Mouse (Mus musculus): ENCODE measurements around the gene Lag3. TPM values are rescaled to one million over a fixed set of nuclear protein-coding genes. Genes with fewer than 3 reads are reported as not detected.
"Not testable (repeated sequence)": the region's sequence is repeated elsewhere in the genome, so short reads cannot be mapped to it uniquely, and the experiment has no call there.

The Lag3 gene
- polyA plus RNA-seq, 1 experiment from 2014 or later: 1.2 TPM

DNA sequence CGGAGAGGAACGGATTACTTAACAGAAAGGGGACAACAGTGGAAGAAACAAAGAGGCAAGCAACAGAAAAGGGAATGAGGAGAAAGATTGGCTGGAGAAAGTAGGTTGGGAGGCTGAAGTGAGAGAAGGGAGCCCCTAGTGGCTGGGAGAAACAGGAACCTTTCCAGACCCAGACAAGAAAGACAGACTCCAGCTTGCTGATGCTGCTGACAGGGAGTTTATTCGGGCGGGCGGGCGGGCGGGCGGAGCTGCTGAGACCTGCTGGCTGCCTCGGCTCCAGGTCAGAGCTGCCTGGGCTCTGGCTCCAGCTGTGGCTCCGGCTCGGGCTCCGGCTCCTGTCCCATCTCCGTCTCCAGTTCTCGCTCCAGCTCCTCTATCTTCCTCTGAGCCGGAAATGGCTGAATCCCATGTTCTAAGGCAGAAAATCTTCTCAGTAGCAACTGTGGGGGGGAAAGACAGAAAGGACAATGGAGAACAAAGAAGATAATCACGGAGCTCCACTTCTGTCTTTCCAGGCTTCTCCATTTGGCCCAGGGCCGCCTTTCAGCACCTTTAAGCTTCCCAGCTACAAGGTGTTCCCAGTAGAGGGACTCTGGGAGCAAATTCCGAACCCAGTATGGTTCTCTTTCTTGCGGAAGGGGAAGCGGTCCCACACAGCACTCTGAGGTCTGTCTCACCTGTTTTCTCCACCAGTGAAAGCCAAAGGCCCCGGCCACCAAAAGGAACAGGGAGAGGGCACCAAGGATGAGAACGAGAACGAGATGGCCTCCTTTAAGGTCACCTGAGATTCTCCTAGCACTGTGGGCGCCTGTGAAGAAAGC is 7.1 kb downstream of the Lag3 start:
- 6% methylated on average over 24 of the region's 24 CpGs for WGBS
- peaks cover 24% of the 10 kb centered on the region for H3K4me1 ChIP-seq
- peak overlapping the region; percentile 65 for H3K4me3 ChIP-seq
- no peaks in the 10 kb centered on the region for H3K9me3 ChIP-seq
- H3K27me3 ChIP-seq (replicated peaks; ENCODE audit: low read depth, poor library complexity, severe bottlenecking): peaks cover 19% of the 10 kb centered on the region
- peak overlapping the region; percentile 98 for H3K27ac ChIP-seq (replicated peaks)
- DNase-seq (ENCODE audit: low spot score): peak; percentile 85
- no peaks in the 10 kb centered on the region for H3K36me3 ChIP-seq (replicated peaks)

DNA sequence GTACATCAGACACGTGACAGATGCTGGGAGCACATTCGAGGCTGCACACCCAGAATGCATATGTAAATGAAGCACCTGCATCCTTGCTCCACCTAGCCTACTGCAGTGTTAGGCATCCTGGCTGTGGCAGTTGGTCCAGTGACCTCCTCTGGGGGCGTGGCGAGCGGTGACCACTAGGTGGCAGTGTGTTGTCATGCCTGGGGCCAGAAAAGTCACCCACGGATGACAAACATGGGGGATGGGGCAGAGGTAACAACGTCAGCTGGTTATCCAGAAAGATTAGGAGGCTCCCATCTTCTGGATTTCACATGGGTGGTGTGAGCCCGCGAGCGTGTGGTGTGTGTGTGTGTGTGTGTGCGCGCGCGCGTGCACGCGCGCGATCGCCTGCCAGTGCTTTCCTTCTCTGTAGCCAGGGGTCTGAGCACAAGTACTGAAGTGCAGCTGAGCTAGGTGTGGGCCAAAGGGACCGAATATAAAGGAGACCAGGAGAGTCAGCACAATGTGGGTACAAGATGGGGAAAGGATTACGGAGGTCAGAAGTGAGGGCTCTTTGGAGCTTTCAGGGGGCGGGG is 7.8 kb downstream of the Lag3 start:
- peaks cover 24% of the 10 kb centered on the region for H3K4me1 ChIP-seq
- peak; percentile 95 for DNase-seq (ENCODE audit: low spot score)
- H3K9me3 ChIP-seq: no peaks in the 10 kb centered on the region
- no peaks in the 10 kb centered on the region for H3K36me3 ChIP-seq (replicated peaks)
- H3K27ac ChIP-seq (replicated peaks): peak overlapping the region; percentile 98
- under 1% methylated on average over 23 of the region's 23 CpGs for WGBS
- peaks cover 12% of the 10 kb centered on the region for H3K27me3 ChIP-seq (replicated peaks; ENCODE audit: low read depth, poor library complexity, severe bottlenecking)
- peak overlapping the region; percentile 65 for H3K4me3 ChIP-seq

DNA sequence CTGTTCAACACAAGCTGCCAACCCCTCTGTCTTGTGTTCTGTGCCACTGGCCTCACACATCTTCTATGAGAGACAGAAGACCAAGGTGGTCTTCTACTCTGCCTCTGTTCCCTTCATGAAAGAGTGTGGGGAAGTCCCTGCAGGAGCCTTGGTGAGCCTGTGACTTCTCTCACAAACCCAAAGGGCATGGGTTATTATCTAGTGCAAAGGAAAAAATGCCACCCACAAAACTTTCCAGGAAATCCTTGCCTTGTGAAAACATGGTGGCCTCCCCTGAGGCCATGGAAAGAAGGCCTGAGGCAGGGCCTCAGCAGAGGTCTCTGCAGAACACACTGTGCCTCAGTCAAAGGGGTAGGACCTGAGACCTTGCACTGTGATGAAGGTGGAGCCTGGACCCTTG is 9.7 kb downstream of the Lag3 start:
- H3K4me1 ChIP-seq: peaks cover 24% of the 10 kb centered on the region
- H3K36me3 ChIP-seq (replicated peaks): no peaks in the 10 kb centered on the region
- H3K4me3 ChIP-seq: no peak overlapping the region
- no peak overlapping the region; the same call in 1 of the 2 replicates for H3K27ac ChIP-seq (replicated peaks)
- DNase-seq (ENCODE audit: low spot score): no peak
- no peaks in the 10 kb centered on the region for H3K27me3 ChIP-seq (replicated peaks; ENCODE audit: low read depth, poor library complexity, severe bottlenecking)
- H3K9me3 ChIP-seq: no peaks in the 10 kb centered on the region

- Histone ChIP-seq H3K27me3 (replicated peaks; ENCODE audit: low read depth, poor library complexity, severe bottlenecking) (no peaks in the 10 kb centered on the region), H3K4me3 (no peak overlapping the region), H3K4me1 (peaks cover 24% of the 10 kb centered on the region), H3K9me3 (no peaks in the 10 kb centered on the region), H3K27ac (replicated peaks) (no peak overlapping the region), H3K36me3 (replicated peaks) (no peaks in the 10 kb centered on the region)
- WGBS: 67% methylated on average over 10 of the region's 10 CpGs
- DNase-seq (ENCODE audit: low spot score): no peak
Measured at GRCm38 (mm10) chr6:124900801-124901480, 10.6 kb downstream of the Lag3 start.

DNA sequence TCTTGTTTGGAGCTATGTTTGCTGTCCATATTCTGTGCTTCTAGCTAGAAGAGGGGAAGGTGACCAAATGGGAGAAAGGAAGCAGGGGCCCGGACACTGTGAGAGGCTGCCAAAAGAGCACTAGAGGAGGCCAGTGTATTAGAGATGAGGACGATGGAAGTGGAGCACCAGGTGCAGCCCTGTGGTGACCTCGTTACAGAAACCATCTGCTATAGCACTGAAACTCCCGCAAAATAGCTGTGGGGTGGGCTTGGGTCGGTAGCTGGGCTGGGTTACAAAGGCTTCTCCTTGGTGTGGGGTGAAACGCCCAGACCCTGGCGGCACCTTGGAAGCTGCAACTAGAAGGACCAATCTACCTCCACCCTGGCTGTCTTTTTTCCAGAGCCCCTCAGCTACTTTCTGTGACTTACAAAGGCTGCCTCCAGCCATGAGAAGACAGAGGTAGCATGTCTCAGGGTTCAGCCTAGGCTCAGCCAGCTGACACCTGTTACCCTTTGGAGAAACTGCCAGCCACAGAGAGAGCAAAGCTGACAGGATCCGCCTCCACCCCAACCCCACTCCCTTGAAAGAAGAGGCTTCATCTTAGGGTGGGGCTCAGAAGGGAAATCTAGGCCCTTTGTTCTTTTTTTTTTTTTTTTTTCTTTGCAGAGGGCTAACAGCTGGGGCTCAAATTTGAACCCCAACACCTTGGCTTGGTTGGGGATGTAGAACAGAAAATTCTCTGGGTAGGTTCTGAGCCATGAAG is 11.3 kb downstream of the Lag3 start:
- WGBS: 65% methylated on average over 8 of the region's 8 CpGs
- H3K36me3 ChIP-seq (replicated peaks): no peaks in the 10 kb centered on the region
- peaks cover 20% of the 10 kb centered on the region for H3K4me1 ChIP-seq
- H3K27me3 ChIP-seq (replicated peaks; ENCODE audit: low read depth, poor library complexity, severe bottlenecking): no peaks in the 10 kb centered on the region
- DNase-seq (ENCODE audit: low spot score): no peak
- H3K27ac ChIP-seq (replicated peaks): no peak overlapping the region
- H3K4me3 ChIP-seq: no peak overlapping the region
- no peaks in the 10 kb centered on the region for H3K9me3 ChIP-seq

DNA sequence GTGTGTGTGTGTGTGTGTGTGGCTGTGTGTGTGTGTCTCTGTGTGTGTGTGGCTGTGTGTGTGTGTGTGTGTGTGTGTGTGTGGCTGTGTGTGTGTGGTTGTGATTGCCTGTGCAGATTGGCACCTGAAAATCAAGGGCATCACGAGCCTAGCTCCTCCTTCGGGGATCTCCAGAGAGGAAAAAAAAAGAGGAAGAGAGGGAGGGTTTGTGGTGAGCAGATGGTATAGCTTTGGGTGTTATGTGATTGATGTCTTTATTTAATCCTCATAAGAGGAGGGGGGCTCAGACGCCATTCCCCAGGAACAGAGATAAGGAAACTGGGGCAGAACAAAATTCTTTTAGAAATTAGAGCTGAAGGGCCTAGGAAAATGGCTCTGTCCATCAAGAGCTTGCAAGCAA is 13.1 kb downstream of the Lag3 start:
- Histone ChIP-seq H3K36me3 (replicated peaks) (no peaks in the 10 kb centered on the region), H3K4me3 (no peak overlapping the region), H3K4me1 (peaks cover 3% of the 10 kb centered on the region; the same call in 1 of the 2 replicates), H3K9me3 (no peaks in the 10 kb centered on the region), H3K27ac (replicated peaks) (no peak overlapping the region), H3K27me3 (replicated peaks; ENCODE audit: low read depth, poor library complexity, severe bottlenecking) (no peaks in the 10 kb centered on the region)
- 73% methylated on average over 3 of the region's 3 CpGs for WGBS
- no peak for DNase-seq (ENCODE audit: low spot score)

GRCm38 (mm10) chr6:124894113-124894512 is 17.4 kb downstream of the Lag3 start:
- WGBS: 90% methylated on average over 2 of the region's 2 CpGs
- H3K4me1 ChIP-seq; H3K27me3 ChIP-seq (replicated peaks; ENCODE audit: low read depth, poor library complexity, severe bottlenecking); H3K36me3 ChIP-seq (replicated peaks); H3K27ac ChIP-seq (replicated peaks); H3K9me3 ChIP-seq; DNase-seq (ENCODE audit: low spot score); H3K4me3 ChIP-seq: not testable (repeated sequence)

DNA sequence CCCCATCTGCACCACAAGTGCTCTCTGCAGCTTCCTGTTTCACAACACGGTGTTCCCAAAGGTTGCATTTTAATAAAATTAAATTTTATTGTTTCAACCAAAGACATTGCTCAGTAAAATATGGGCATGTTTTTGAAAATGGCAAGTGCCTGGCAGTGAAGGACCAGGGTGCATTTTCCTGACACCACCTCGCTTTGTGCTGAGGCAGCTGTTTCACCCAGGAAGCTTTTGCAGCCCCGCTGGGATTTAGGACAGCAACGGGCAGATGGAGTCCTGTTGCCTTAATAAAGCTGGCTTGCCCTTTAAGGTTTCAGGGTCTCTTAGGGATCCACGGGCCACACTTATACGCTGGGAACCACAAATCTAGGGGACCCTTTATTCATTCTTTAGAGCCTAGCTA is 20.5 kb downstream of the Lag3 start:
- Histone ChIP-seq H3K27ac (replicated peaks) (no peak overlapping the region), H3K4me3 (no peak overlapping the region), H3K4me1 (no peaks in the 10 kb centered on the region), H3K9me3 (no peaks in the 10 kb centered on the region), H3K36me3 (replicated peaks) (no peaks in the 10 kb centered on the region), H3K27me3 (replicated peaks; ENCODE audit: low read depth, poor library complexity, severe bottlenecking) (no peaks in the 10 kb centered on the region)
- no peak for DNase-seq (ENCODE audit: low spot score)
- WGBS: 73% methylated on average over 6 of the region's 6 CpGs

GRCm38 (mm10) chr6:124888555-124889125 is 22.9 kb downstream of the Lag3 start:
- Histone ChIP-seq H3K4me3 (no peak overlapping the region), H3K4me1 (no peaks in the 10 kb centered on the region), H3K36me3 (replicated peaks) (no peaks in the 10 kb centered on the region), H3K9me3 (no peaks in the 10 kb centered on the region), H3K27me3 (replicated peaks; ENCODE audit: low read depth, poor library complexity, severe bottlenecking) (no peaks in the 10 kb centered on the region), H3K27ac (replicated peaks) (no peak overlapping the region)
- no peak for DNase-seq (ENCODE audit: low spot score)
- WGBS: 87% methylated on average over 6 of the region's 6 CpGs

GRCm38 (mm10) chr6:124887986-124888385 is 23.5 kb downstream of the Lag3 start, which contains the start of gene Cd4:
Gene Cd4, minus strand, starts transcription at chr6:124888221.
- Histone ChIP-seq H3K36me3 (replicated peaks) (no peaks in the 10 kb centered on the region), H3K9me3 (no peaks in the 10 kb centered on the region), H3K4me3 (no peak within 1 kb of the TSS), H3K4me1 (no peaks in the 10 kb centered on the region), H3K27me3 (replicated peaks; ENCODE audit: low read depth, poor library complexity, severe bottlenecking) (no peaks in the 10 kb centered on the region), H3K27ac (replicated peaks) (no peak within 1 kb of the TSS)
- 89% methylated on average over 9 of the region's 9 CpGs for WGBS
- DNase-seq (ENCODE audit: low spot score): no peak

DNA sequence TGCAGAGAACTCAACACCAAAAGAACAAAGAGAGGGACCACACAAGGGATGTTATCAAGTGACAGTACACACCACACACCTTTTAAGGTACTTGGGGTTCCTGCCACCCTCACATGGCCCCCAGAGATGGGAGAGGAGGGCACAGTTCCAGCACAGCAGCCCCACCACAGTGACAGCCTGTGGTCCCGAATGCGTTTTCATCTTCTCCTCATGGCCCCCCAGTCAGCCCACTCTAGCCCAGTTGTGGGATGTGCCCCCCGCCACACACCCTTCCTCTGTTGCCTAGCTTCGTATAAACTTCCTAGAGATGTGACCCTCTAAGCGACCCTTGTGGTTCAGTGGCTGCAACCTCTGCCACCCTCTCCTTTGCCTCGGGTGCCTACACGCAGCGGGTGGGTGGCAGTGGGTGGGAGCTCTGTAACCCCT is 25.5 kb downstream of the Lag3 start:
- H3K4me1 ChIP-seq: no peaks in the 10 kb centered on the region
- H3K27me3 ChIP-seq (replicated peaks; ENCODE audit: low read depth, poor library complexity, severe bottlenecking): no peaks in the 10 kb centered on the region; the same call in 1 of the 2 replicates
- no peaks in the 10 kb centered on the region for H3K36me3 ChIP-seq (replicated peaks)
- H3K27ac ChIP-seq (replicated peaks): no peak overlapping the region
- DNase-seq (ENCODE audit: low spot score): no peak
- H3K4me3 ChIP-seq: no peak overlapping the region
- H3K9me3 ChIP-seq: no peaks in the 10 kb centered on the region
- WGBS: 90% methylated on average over 8 of the region's 8 CpGs

Data from embryonic facial prominence, embryonic 10.5 days (tissue).